Mouse (Mus musculus): ENCODE results near the gene Xrn1. TPM values are rescaled to one million over a fixed set of nuclear protein-coding genes. Genes with fewer than 3 reads are reported as not detected.

Gene Xrn1
- polyA plus RNA-seq, 1 experiment from 2014 or later, result 11.1 TPM

- no peak for ATAC-seq
- H3K4me3 ChIP-seq, result no peak overlapping the region
- no peak overlapping the region for H3K27ac ChIP-seq
- whole genome bisulfite sequencing (ENCODE audit: insufficient replicate concordance), result 37% methylated on average over 1 of the region's 1 CpGs
- no peak overlapping the region for H3K9ac ChIP-seq
- H3K27me3 ChIP-seq (replicated peaks), result peaks cover 5% of the 10 kb centered on the region; the same call in 1 of the 2 replicates
- no peak overlapping the region for H3K4me2 ChIP-seq
- no peaks in the 10 kb centered on the region for H3K4me1 ChIP-seq
- peaks cover 40% of the 10 kb centered on the region for H3K9me3 ChIP-seq (replicated peaks)
- no peaks in the 10 kb centered on the region for H3K36me3 ChIP-seq
Observed at GRCm38 (mm10) chr9:96095192-96095591, 140.6 kb downstream of the Xrn1 start.

DNA sequence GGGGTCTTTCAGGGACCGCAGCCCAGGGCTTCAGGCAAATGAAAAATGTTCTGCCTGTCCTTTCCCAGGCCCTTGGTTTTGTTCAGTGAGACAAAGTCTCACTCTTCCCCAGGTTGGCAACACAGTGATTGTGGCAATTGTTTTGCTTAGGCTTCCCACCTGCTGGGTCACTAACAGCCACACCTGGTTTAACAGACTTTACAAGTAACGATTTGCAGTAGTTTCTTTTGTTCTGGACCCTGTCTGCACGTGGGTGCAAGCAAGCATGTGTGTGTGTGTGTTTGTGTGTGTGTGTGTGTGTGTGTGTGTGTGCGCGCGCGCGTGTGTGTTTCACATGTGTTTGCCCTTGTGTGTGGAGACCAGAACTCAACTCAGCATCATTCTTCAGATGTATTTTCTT, 148.3 kb downstream of the Xrn1 start:
- Histone ChIP-seq H3K4me2 (no peak overlapping the region), H3K9ac (no peak overlapping the region), H3K27me3 (replicated peaks) (no peaks in the 10 kb centered on the region), H3K27ac (no peak overlapping the region), H3K36me3 (no peaks in the 10 kb centered on the region), H3K4me3 (no peak overlapping the region), H3K4me1 (no peaks in the 10 kb centered on the region), H3K9me3 (replicated peaks) (peaks cover 29% of the 10 kb centered on the region)
- no peak for ATAC-seq
- WGBS (ENCODE audit: insufficient replicate concordance), result 71% methylated on average over 8 of the region's 8 CpGs

Other genes with a start within 250 kb of the Xrn1 start
- gene Trpc1, start 204.4 kb upstream of the Xrn1 start, polyA plus RNA-seq (2016; fragmentation: Nextera tagmentation; extraction: Ambion mirVana), result 0.78 and 0.86 TPM in 2 replicates
- 9.9 and 10.7 TPM in 2 replicates for gene Pls1, start 109.4 kb upstream of the Xrn1 start, polyA plus RNA-seq (2016; fragmentation: Nextera tagmentation; extraction: Ambion mirVana)
- 10.0 and 10.6 TPM in 2 replicates for gene Atr, start 97.2 kb upstream of the Xrn1 start, polyA plus RNA-seq (2016; fragmentation: Nextera tagmentation; extraction: Ambion mirVana)
- 0.85 and 1.2 TPM in 2 replicates for gene Gk5, start 164.6 kb downstream of the Xrn1 start, polyA plus RNA-seq (2016; fragmentation: Nextera tagmentation; extraction: Ambion mirVana)
- 85.7 and 88.3 TPM in 2 replicates for gene Tfdp2, start 241.5 kb downstream of the Xrn1 start, polyA plus RNA-seq (2016; fragmentation: Nextera tagmentation; extraction: Ambion mirVana)